9 mouse cellular contexts compared by ENCODE assay signal in the genomic region with DNA sequence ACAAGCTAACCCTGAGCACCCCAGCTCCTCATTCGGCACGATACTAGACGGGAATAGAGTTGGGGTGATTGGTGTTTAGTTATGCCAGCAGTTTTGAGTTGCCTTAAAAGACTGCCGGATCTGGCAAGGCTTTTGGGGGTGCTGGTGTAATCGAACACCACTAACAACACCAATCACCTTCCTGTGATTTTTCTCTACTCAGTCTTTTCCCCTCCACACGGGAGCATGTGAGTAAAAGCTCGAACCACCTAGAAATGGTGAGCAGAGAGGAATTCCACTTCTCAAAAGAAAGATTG. TPM values are rescaled to one million over a fixed set of nuclear protein-coding genes. Genes with fewer than 3 reads are reported as not detected.
A peak's percentile ranks its signal among the peaks of the same experiment; 100 is the strongest.
DNase-seq lines count a peak whose midpoint lies in the region; ATAC-seq and TF ChIP-seq lines count a peak whose summit lies in the region.
"Had no signal": no experiment of that assay in that cellular context is flagged by ENCODE, and none has a peak within 500 bp of the region (broad histone marks: within the 10 kb centered on the region; RNA-seq: fewer than 3 reads in every experiment).

No protein-coding gene starts in this region.

- no peak for DNase-seq in lung, adult 2 months
- no peak for DNase-seq in lung, postnatal 25 days (ENCODE audit: low spot score)
- no peak for DNase-seq in limb, embryonic 11.5 days (ENCODE audit: low spot score)
- DNase-seq in embryo, embryonic 9.5 days (ENCODE audit: extremely low spot score) = no peak
- no peak for DNase-seq in ovary, postnatal 36 days (ENCODE audit: low spot score)
- DNase-seq in frontal cortex, postnatal 25 days (ENCODE audit: low spot score in 2 of 2) = no peak

- H3K4me1 ChIP-seq in lung, adult 2 months (ENCODE audit: control insufficient read depth, insufficient read depth, low read length) = peaks cover 3% of the 10 kb centered on the region
- H3K4me1 ChIP-seq in forebrain, embryonic 13.5 days = peaks cover 43% of the 10 kb centered on the region
- peaks cover 17% of the 10 kb centered on the region; the same call in 1 of the 2 replicates for H3K4me1 ChIP-seq in limb, embryonic 11.5 days (ENCODE audit: control insufficient read depth, insufficient read depth, low read length)
- peaks cover 33% of the 10 kb centered on the region for H3K4me1 ChIP-seq in neural tube, embryonic 15.5 days

- peaks cover 5% of the 10 kb centered on the region; the same call in 1 of the 2 replicates for H3K9me3 ChIP-seq in forebrain, embryonic 13.5 days (replicated peaks)
- H3K9me3 ChIP-seq in limb, embryonic 11.5 days (ENCODE audit: control insufficient read depth, low read length) = no peaks in the 10 kb centered on the region
- no peaks in the 10 kb centered on the region for H3K9me3 ChIP-seq in neural tube, embryonic 15.5 days (replicated peaks)

- H3K4me3 ChIP-seq in lung, adult 2 months (replicated peaks; ENCODE audit: extremely low read depth, low read depth, low read length) = peak overlapping the region; percentile 53
- H3K4me3 ChIP-seq in forebrain, embryonic 13.5 days = peak overlapping the region; percentile 47; the same call in 1 of the 2 replicates
- H3K4me3 ChIP-seq in limb, embryonic 11.5 days (ENCODE audit: low read depth, low read length) = peak overlapping the region; percentile 42
- H3K4me3 ChIP-seq in neural tube, embryonic 15.5 days (replicated peaks) = peak overlapping the region; percentile 44

- TF ChIP-seq CTCF in lung, adult 2 months (IDR thresholded peaks at IDR 0.05; ENCODE audit: insufficient read depth, low read length) = no peak

- no peak for ATAC-seq in forebrain, embryonic 13.5 days
- ATAC-seq in limb, embryonic 11.5 days (ENCODE audit: insufficient number of reproducible peaks, low FRiP score, low TSS enrichment, low read depth) = no peak
- no peak for ATAC-seq in neural tube, embryonic 15.5 days (ENCODE audit: low FRiP score)

- WGBS in lung, adult 2 months = 5% methylated on average over 7 of the region's 7 CpGs
- WGBS in forebrain, embryonic 13.5 days = under 1% methylated on average over 7 of the region's 7 CpGs
- 1% methylated on average over 7 of the region's 7 CpGs for WGBS in limb, embryonic 11.5 days
- WGBS in neural tube, embryonic 15.5 days = under 1% methylated on average over 7 of the region's 7 CpGs

- H3K36me3 ChIP-seq in forebrain, embryonic 13.5 days (ENCODE audit: poor library complexity, severe bottlenecking) = no peaks in the 10 kb centered on the region
- H3K36me3 ChIP-seq in limb, embryonic 11.5 days (ENCODE audit: control insufficient read depth, insufficient read depth, low read length) = no peaks in the 10 kb centered on the region
- H3K36me3 ChIP-seq in neural tube, embryonic 15.5 days = no peaks in the 10 kb centered on the region

- H3K27me3 ChIP-seq in forebrain, embryonic 13.5 days = peaks cover 97% of the 10 kb centered on the region
- H3K27me3 ChIP-seq in limb, embryonic 11.5 days (ENCODE audit: control insufficient read depth, insufficient read depth, low read length) = peaks cover 63% of the 10 kb centered on the region
- peaks cover 88% of the 10 kb centered on the region for H3K27me3 ChIP-seq in neural tube, embryonic 15.5 days (replicated peaks)

- peak overlapping the region; percentile 88 for H3K4me2 ChIP-seq in forebrain, embryonic 13.5 days
- H3K4me2 ChIP-seq in limb, embryonic 11.5 days (ENCODE audit: low read depth, severe bottlenecking) = peak overlapping the region; percentile 91
- H3K4me2 ChIP-seq in neural tube, embryonic 15.5 days = peak overlapping the region; percentile 92

- TF ChIP-seq POLR2A in lung, adult 2 months (IDR thresholded peaks at IDR 0.05; ENCODE audit: borderline replicate concordance, extremely low read depth, low read depth, low read length) = no peak

- no peak overlapping the region for H3K27ac ChIP-seq in forebrain, embryonic 13.5 days
- H3K27ac ChIP-seq in limb, embryonic 11.5 days (replicated peaks; ENCODE audit: low read depth, low read length) = no peak overlapping the region
- H3K27ac ChIP-seq in neural tube, embryonic 15.5 days (replicated peaks) = no peak overlapping the region
- H3K27ac ChIP-seq: layer of hippocampus, adult 2 months had no signal

- H3K9ac ChIP-seq in forebrain, embryonic 13.5 days = no peak overlapping the region
- no peak overlapping the region for H3K9ac ChIP-seq in limb, embryonic 11.5 days (ENCODE audit: low read length)
- peak overlapping the region; percentile 43; the same call in 1 of the 2 replicates for H3K9ac ChIP-seq in neural tube, embryonic 15.5 days (replicated peaks)

RNA-seq across cellular contexts. Expression of gene Nr5a2, which starts 12.2 kb away (rescaled TPM):
- polyA plus RNA-seq in lung, adult 2 months (2012; rRNA removed) = 0.19 and 0.37 TPM in 2 replicates
- 0.35 and 0.48 TPM in 2 replicates for polyA plus RNA-seq in forebrain, embryonic 13.5 days (2015; fragmentation: Nextera tagmentation; extraction: Ambion mirVana)
- polyA plus RNA-seq in limb, embryonic 11.5 days (2014; fragmentation: Nextera tagmentation; extraction: Ambion mirVana) = 0.09 and 0.28 TPM in 2 replicates
- polyA plus RNA-seq in neural tube, embryonic 15.5 days (2015; fragmentation: Nextera tagmentation; extraction: Ambion mirVana) = 1.6 and 2.0 TPM in 2 replicates
